Comparison of ENCODE assay signal across 14 mouse cellular contexts in the genomic region with DNA sequence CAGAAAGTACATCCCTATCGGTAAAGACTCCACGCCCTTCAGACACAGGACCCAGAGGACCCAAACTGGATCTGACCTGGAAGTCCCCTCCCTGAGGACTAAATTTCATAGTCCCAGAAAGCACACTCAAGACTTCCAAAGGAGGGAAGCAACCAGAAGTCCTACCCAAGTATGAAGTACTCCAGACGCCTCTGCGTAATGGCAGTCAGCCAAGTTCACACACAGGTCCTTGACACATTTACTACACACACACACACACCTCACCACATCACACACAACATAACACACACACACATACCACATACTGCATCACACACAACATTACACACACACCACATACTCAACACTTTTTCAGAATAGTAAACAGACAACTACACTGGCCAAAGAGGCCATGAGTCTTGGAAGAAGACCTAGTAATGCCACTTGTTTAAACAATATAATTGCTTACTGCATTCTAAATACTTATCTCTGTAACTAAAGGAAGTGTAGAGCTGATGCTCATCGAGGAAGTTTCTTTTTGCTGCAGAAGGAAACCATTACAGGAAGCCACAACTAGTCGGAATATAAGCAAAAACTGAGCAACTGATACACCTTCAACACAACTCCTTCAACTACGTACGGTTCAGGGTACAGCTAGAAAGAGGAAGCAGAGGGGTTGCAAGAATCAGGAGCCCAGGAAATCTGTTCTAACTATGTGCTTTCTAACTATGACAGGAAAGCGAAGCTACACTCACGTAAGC. TPM values are rescaled to one million over a fixed set of nuclear protein-coding genes. Genes with fewer than 3 reads are reported as not detected.
DNase-seq lines count a peak whose midpoint lies in the region; ATAC-seq lines count a peak whose summit lies in the region.
"Had no signal": no experiment of that assay in that cellular context is flagged by ENCODE, and none has a peak within 500 bp of the region (broad histone marks: within the 10 kb centered on the region; RNA-seq: fewer than 3 reads in every experiment).

No protein-coding gene starts in this region.

- H3K4me2 ChIP-seq in lung, embryonic 16.5 days (ENCODE audit: low read depth, low read length) = no peak overlapping the region
- H3K4me2 ChIP-seq: kidney, embryonic 15.5 days; neural tube, embryonic 13.5 days had no signal

- no peaks in the 10 kb centered on the region for H3K27me3 ChIP-seq in lung, embryonic 16.5 days (ENCODE audit: control insufficient read depth, insufficient read depth, low read depth, low read length)
- H3K27me3 ChIP-seq: kidney, embryonic 15.5 days; neural tube, embryonic 13.5 days; Patski had no signal

- H3K36me3 ChIP-seq in lung, embryonic 16.5 days (ENCODE audit: control insufficient read depth, insufficient read depth, low read length) = no peaks in the 10 kb centered on the region
- H3K36me3 ChIP-seq: kidney, embryonic 15.5 days; neural tube, embryonic 13.5 days had no signal

- DNase-seq in cerebellum, postnatal 10 days = peak; percentile 18 to 27
- DNase-seq in cerebellum, adult 9-11 months = no peak
- no peak for DNase-seq in lung, postnatal 14 days
- peak; percentile 14 to 24 for DNase-seq in B cell, adult 2 months
- DNase-seq in gastrocnemius, postnatal 10 days = no peak
- no peak for DNase-seq in layer of hippocampus, postnatal 10 days (ENCODE audit: low spot score in 2 of 2)
- DNase-seq: cerebellum, adult 9-10 months; right cerebral cortex, postnatal 4 days had no signal

- no peak overlapping the region for H3K4me3 ChIP-seq in lung, embryonic 16.5 days (ENCODE audit: low read length)
- H3K4me3 ChIP-seq: kidney, embryonic 15.5 days; left cerebral cortex, adult 2 months; neural tube, embryonic 13.5 days had no signal

- WGBS in lung, embryonic 16.5 days = 68% methylated on average over 10 of the region's 10 CpGs

- ATAC-seq in lung, embryonic 16.5 days (ENCODE audit: low read depth) = peak; percentile 51; the same call in 1 of the 2 replicates
- peak; percentile 65 for ATAC-seq in inflammation-experienced regulatory T-cells, adult 6 months

- H3K4me1 ChIP-seq in lung, embryonic 16.5 days (replicated peaks; ENCODE audit: control insufficient read depth, insufficient read depth, low read length) = peaks cover 9% of the 10 kb centered on the region; the same call in 1 of the 2 replicates

- no peaks in the 10 kb centered on the region for H3K9me3 ChIP-seq in lung, embryonic 16.5 days (ENCODE audit: control insufficient read depth, low read length)
- H3K9me3 ChIP-seq: kidney, embryonic 15.5 days; neural tube, embryonic 13.5 days had no signal

- H3K9ac ChIP-seq in lung, embryonic 16.5 days (ENCODE audit: low read length) = no peak overlapping the region
- H3K9ac ChIP-seq: kidney, embryonic 15.5 days; neural tube, embryonic 13.5 days had no signal

- no peak overlapping the region for H3K27ac ChIP-seq in lung, embryonic 16.5 days (ENCODE audit: low read length)
- H3K27ac ChIP-seq: kidney, embryonic 15.5 days; left cerebral cortex, adult 2 months; neural tube, embryonic 13.5 days had no signal

RNA-seq across cellular contexts. Expression of a gene that starts 15.7 kb away (rescaled TPM):
- polyA plus RNA-seq in lung, embryonic 16.5 days (2015; fragmentation: Nextera tagmentation; extraction: Ambion mirVana) = 39.3 and 40.9 TPM in 2 replicates
- 10 to 100 TPM; 19.7 to 22.5 (median 20.2) TPM for polyA plus RNA-seq in inflammation-experienced regulatory T-cells, adult 6 months (2017; shearing (Covaris generic))
- 10 to 100 TPM; 62.3 to 66.3 TPM for total RNA-seq in gastrocnemius, postnatal 10 days (2021)
- 100 to 1,000 TPM in 1 of 2 experiments, 10 to 100 TPM in 1; 95.5 to 103 TPM for total RNA-seq in layer of hippocampus, postnatal 10 days (2021)

Comparison
In these comparisons a context has a peak if more than half of its experiments do, and no peak if none do; other contexts are left out.
1. DNase-seq: peak in cerebellum, postnatal 10 days (2 of 2) and B cell, adult 2 months (2 of 2); none in cerebellum, adult 9-11 months (single experiment), lung, postnatal 14 days (single experiment), gastrocnemius, postnatal 10 days (single experiment) and layer of hippocampus, postnatal 10 days (0 of 2).